Mouse (Mus musculus) ES-E14 (cell line): ENCODE results near the gene Vav3.

ENCODE experiments used
- HCFC1 ChIP-seq: IDR thresholded peaks from 2 replicates; pipeline ENCODE4 v1.6.1; 2012; ENCODE audit warnings: low read length, inconsistent platforms, borderline replicate concordance; ENCODE audit not compliant: insufficient read depth
- ZC3H11A ChIP-seq: IDR thresholded peaks from 2 replicates; pipeline ENCODE4 v1.6.1; 2012; ENCODE audit warnings: low read depth, mild to moderate bottlenecking, inconsistent platforms, low read length, borderline replicate concordance
- ZNF384 ChIP-seq: IDR thresholded peaks from 2 replicates; pipeline ENCODE4 v1.6.1; 2012; ENCODE audit warnings: low read depth, low read length, inconsistent platforms

GRCm38 (mm10) chr3:109411294-109411693 lies 70.8 kb downstream of the Vav3 start:
- TF ChIP-seq ZNF384 (no peak), ZC3H11A (no peak), HCFC1 (no peak)
